In the genomic region with DNA sequence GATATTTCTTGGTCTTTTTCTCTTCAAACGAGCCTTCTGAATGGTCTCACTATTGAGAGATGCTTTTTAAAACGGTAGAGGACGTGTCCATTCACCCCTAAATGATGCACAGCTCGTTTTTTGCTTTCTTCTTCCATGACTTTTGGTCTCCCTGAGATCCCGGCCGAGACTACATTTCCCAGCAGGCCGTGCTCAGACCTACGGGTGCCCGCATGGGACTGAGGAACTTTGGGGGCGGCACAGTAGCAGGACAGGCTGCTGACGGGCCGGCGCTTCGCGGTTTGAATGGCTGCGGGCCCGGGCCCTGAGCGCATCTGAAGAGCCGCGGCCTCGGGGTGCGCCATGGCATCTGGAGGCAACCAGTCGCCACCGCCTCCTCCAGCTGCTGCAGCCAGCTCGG, we compare ENCODE assay signal across 8 mouse cellular contexts. TPM values are rescaled to one million over a fixed set of nuclear protein-coding genes. Genes with fewer than 3 reads are reported as not detected.
A peak's percentile ranks its signal among the peaks of the same experiment; 100 is the strongest.
DNase-seq lines count a peak whose midpoint lies in the region; ATAC-seq and TF ChIP-seq lines count a peak whose summit lies in the region.

Gene Rbl2 (plus strand): TSS at position 224 of the 400 bp plus-strand sequence.

- peak within 1 kb of the TSS; percentile 79 for H3K9ac ChIP-seq in heart, embryonic 11.5 days (ENCODE audit: low read depth, low read length)
- H3K9ac ChIP-seq in kidney, embryonic 16.5 days (replicated peaks; ENCODE audit: low read length): peak within 1 kb of the TSS; percentile 89
- peak within 1 kb of the TSS; percentile 93 for H3K9ac ChIP-seq in liver, adult 2 months (ENCODE audit: low read depth, low read length)

- no peaks in the 10 kb centered on the region for H3K9me3 ChIP-seq in erythroblast, embryonic 14.5 days (ENCODE audit: control insufficient read depth, low read length)
- no peaks in the 10 kb centered on the region for H3K9me3 ChIP-seq in heart, embryonic 11.5 days (replicated peaks; ENCODE audit: control insufficient read depth, low read length)
- H3K9me3 ChIP-seq in kidney, embryonic 16.5 days (ENCODE audit: low read length): no peaks in the 10 kb centered on the region

- H3ac ChIP-seq in C2C12 (ENCODE audit: control insufficient read depth, insufficient read length, low read depth) (peak within 1 kb of the TSS; percentile 74), myocyte (ENCODE audit: control insufficient read depth, insufficient read length) (peak within 1 kb of the TSS; percentile 33)

- H3K27me3 ChIP-seq in C2C12 (ENCODE audit: control insufficient read depth, insufficient read depth, insufficient read length) (no peaks in the 10 kb centered on the region), myocyte (ENCODE audit: control insufficient read depth, insufficient read depth, insufficient read length) (no peaks in the 10 kb centered on the region)
- H3K27me3 ChIP-seq in erythroblast, embryonic 14.5 days (ENCODE audit: control insufficient read depth): no peaks in the 10 kb centered on the region
- no peaks in the 10 kb centered on the region for H3K27me3 ChIP-seq in heart, embryonic 11.5 days (ENCODE audit: control insufficient read depth, insufficient read depth, low read length)
- H3K27me3 ChIP-seq in kidney, embryonic 16.5 days (ENCODE audit: insufficient read depth, low read length): no peaks in the 10 kb centered on the region
- H3K27me3 ChIP-seq in liver, adult 2 months (ENCODE audit: control insufficient read depth, insufficient read depth, low read length): no peaks in the 10 kb centered on the region
- no peaks in the 10 kb centered on the region for H3K27me3 ChIP-seq in splenic B cell, adult 2 months (ENCODE audit: control insufficient read depth, insufficient read depth, low read length, poor library complexity, severe bottlenecking)

- DNase-seq in brain, embryonic 14.5 days (ENCODE audit: low read depth): peak; percentile 98
- peak; percentile 87 for DNase-seq in liver, adult 2 months (ENCODE audit: extremely low read depth, low read depth, low spot score)
- DNase-seq in splenic B cell, adult 2 months (ENCODE audit: low read depth, low spot score): peak; percentile 92

- H3K79me2 ChIP-seq in C2C12 (ENCODE audit: control insufficient read depth, insufficient read depth) (no peaks in the 10 kb centered on the region), myocyte (ENCODE audit: control insufficient read depth, insufficient read depth) (peaks cover 13% of the 10 kb centered on the region)
- peaks cover 10% of the 10 kb centered on the region for H3K79me2 ChIP-seq in liver, adult 2 months (ENCODE audit: control insufficient read depth, insufficient read depth, low read length)

- H3K27ac ChIP-seq in heart, embryonic 11.5 days (ENCODE audit: low read depth, low read length): peak within 1 kb of the TSS; percentile 36
- H3K27ac ChIP-seq in kidney, embryonic 16.5 days (ENCODE audit: low read length): peak within 1 kb of the TSS; percentile 73
- H3K27ac ChIP-seq in liver, adult 2 months (replicated peaks; ENCODE audit: insufficient read depth, low read depth, low read length): peak within 1 kb of the TSS; percentile 87

- H3K4me2 ChIP-seq in heart, embryonic 11.5 days: peak within 1 kb of the TSS; percentile 68
- peak within 1 kb of the TSS; percentile 62 for H3K4me2 ChIP-seq in kidney, embryonic 16.5 days (replicated peaks; ENCODE audit: low read depth, low read length)
- H3K4me2 ChIP-seq in myocyte (ENCODE audit: low read depth): peak within 1 kb of the TSS; percentile 94

- under 1% methylated on average over 25 of the region's 25 CpGs for WGBS in heart, embryonic 11.5 days (ENCODE audit: insufficient replicate concordance)
- under 1% methylated on average over 23 of the region's 25 CpGs for WGBS in kidney, embryonic 16.5 days
- under 1% methylated on average over 25 of the region's 25 CpGs for WGBS in liver, adult 2 months

- peaks cover 5% of the 10 kb centered on the region for H3K79me3 ChIP-seq in C2C12 (ENCODE audit: low read depth)

- TF ChIP-seq POLR2A in brain, embryonic 14.5 days (IDR thresholded peaks at IDR 0.05; ENCODE audit: borderline replicate concordance, extremely low read depth, insufficient read depth, insufficient read length, poor library complexity, severe bottlenecking): peak; percentile 38; the same call in 1 of the 2 replicates
- TF ChIP-seq POLR2A in liver, adult 2 months (IDR thresholded peaks at IDR 0.05; ENCODE audit: extremely low read depth, insufficient read depth, low read length): peak; percentile 46; the same call in 1 of the 2 replicates
- no peak for TF ChIP-seq POLR2A in myocyte (IDR thresholded peaks at IDR 0.05; ENCODE audit: insufficient read length, low read depth)

- H3K36me3 ChIP-seq in C2C12 (ENCODE audit: control insufficient read depth, insufficient read depth): no peaks in the 10 kb centered on the region
- H3K36me3 ChIP-seq in erythroblast, embryonic 14.5 days (ENCODE audit: control insufficient read depth): peaks cover 12% of the 10 kb centered on the region
- no peaks in the 10 kb centered on the region for H3K36me3 ChIP-seq in heart, embryonic 11.5 days (ENCODE audit: control insufficient read depth, insufficient read depth, low read length)
- H3K36me3 ChIP-seq in kidney, embryonic 16.5 days (ENCODE audit: insufficient read depth, low read length): no peaks in the 10 kb centered on the region
- peaks cover 2% of the 10 kb centered on the region; the same call in 1 of the 2 replicates for H3K36me3 ChIP-seq in liver, adult 2 months (ENCODE audit: control insufficient read depth, insufficient read depth, low read length)
- no peaks in the 10 kb centered on the region for H3K36me3 ChIP-seq in myocyte (ENCODE audit: control insufficient read depth, insufficient read depth)
- no peaks in the 10 kb centered on the region; the same call in 1 of the 2 replicates for H3K36me3 ChIP-seq in splenic B cell, adult 2 months (ENCODE audit: control insufficient read depth, insufficient read depth, low read length, poor library complexity, severe bottlenecking)

- peak within 1 kb of the TSS; percentile 89 for H3K4me3 ChIP-seq in C2C12 (ENCODE audit: insufficient read depth, poor library complexity, severe bottlenecking)
- H3K4me3 ChIP-seq in erythroblast, embryonic 14.5 days (replicated peaks): peak within 1 kb of the TSS; percentile 79
- peak within 1 kb of the TSS; percentile 59 for H3K4me3 ChIP-seq in heart, embryonic 11.5 days (ENCODE audit: low read depth, low read length)
- peak within 1 kb of the TSS; percentile 99 for H3K4me3 ChIP-seq in kidney, embryonic 16.5 days (ENCODE audit: low read length)
- H3K4me3 ChIP-seq in liver, adult 2 months (ENCODE audit: insufficient read depth, low read depth, low read length): peak within 1 kb of the TSS; percentile 93
- H3K4me3 ChIP-seq in myocyte: peak within 1 kb of the TSS; percentile 79

- ATAC-seq in heart, embryonic 11.5 days (replicated peaks; ENCODE audit: insufficient number of reproducible peaks, low FRiP score, low TSS enrichment): peak; percentile 93
- ATAC-seq in kidney, embryonic 16.5 days (ENCODE audit: low FRiP score, low TSS enrichment): peak; percentile 96

- no peak for TF ChIP-seq CTCF in C2C12 (IDR thresholded peaks at IDR 0.05; ENCODE audit: control insufficient read depth, insufficient read depth, insufficient read length)
- TF ChIP-seq CTCF in brain, embryonic 14.5 days (IDR thresholded peaks at IDR 0.05; ENCODE audit: borderline replicate concordance, extremely low read depth, insufficient read depth, insufficient read length): no peak
- no peak for TF ChIP-seq CTCF in liver, adult 2 months (IDR thresholded peaks at IDR 0.05; ENCODE audit: low read depth, low read length)

- peaks cover 28% of the 10 kb centered on the region for H3K4me1 ChIP-seq in erythroblast, embryonic 14.5 days (ENCODE audit: control insufficient read depth)
- H3K4me1 ChIP-seq in heart, embryonic 11.5 days (ENCODE audit: control insufficient read depth, insufficient read depth, low read length): peaks cover 4% of the 10 kb centered on the region; the same call in 1 of the 2 replicates
- H3K4me1 ChIP-seq in kidney, embryonic 16.5 days (ENCODE audit: insufficient read depth, low read length): peaks cover 10% of the 10 kb centered on the region; the same call in 1 of the 2 replicates
- peaks cover 7% of the 10 kb centered on the region for H3K4me1 ChIP-seq in liver, adult 2 months (ENCODE audit: control insufficient read depth, insufficient read depth, low read length)

TF ChIP-seq in C2C12, 6 proteins besides CTCF, POLR2A, EP300 and RAD21:
- TF ChIP-seq CEBPB (IDR thresholded peaks at IDR 0.05; ENCODE audit: low read depth): no peak
- no peak for TF ChIP-seq USF1 (IDR thresholded peaks at IDR 0.05; ENCODE audit: low read depth)

TF ChIP-seq in myocyte, 11 proteins besides CTCF, POLR2A, EP300 and RAD21:
- TF ChIP-seq E2F4 (IDR thresholded peaks at IDR 0.05; ENCODE audit: insufficient read depth) (peak; percentile 64), MYOG (IDR thresholded peaks at IDR 0.05; ENCODE audit: control insufficient read depth in 1 of 3, insufficient read depth in 1 of 3, insufficient read length in 2 of 3, low read depth in 2 of 3) (peak in 1 of 3 experiments; percentile 41), CEBPB (IDR thresholded peaks at IDR 0.05; ENCODE audit: insufficient read depth, poor library complexity, severe bottlenecking) (no peak)

RNA-seq across cellular contexts. Expression of gene Rbl2, which starts in this region (rescaled TPM):
- polyA plus RNA-seq in C2C12 (2012; fragmentation: generic; extraction: Trizol) (4.7 TPM), myocyte (2012; fragmentation: generic; extraction: Trizol) (7.6 TPM)
- polyA plus RNA-seq in brain, embryonic 14.5 days (2012; rRNA removed): 22.7 and 24.0 TPM in 2 replicates
- polyA plus RNA-seq in erythroblast, embryonic 14.5 days (2012): 0.13 and 0.19 TPM in 2 replicates
- polyA plus RNA-seq in heart, embryonic 11.5 days (2014; fragmentation: Nextera tagmentation; extraction: Ambion mirVana): 14.6 and 14.7 TPM in 2 replicates
- 19.1 and 22.8 TPM in 2 replicates for polyA plus RNA-seq in kidney, embryonic 16.5 days (2015; fragmentation: Nextera tagmentation; extraction: Ambion mirVana)
- 33.4 and 36.8 TPM in 2 replicates for total RNA-seq in liver, adult 2 months (2014; rRNA removed)
- 10.5 and 12.5 TPM in 2 replicates for polyA plus RNA-seq in liver, adult 2 months (2012; rRNA removed)

Comparison
In these comparisons a context has a peak if more than half of its experiments do, and no peak if none do; other contexts are left out.
1. Peak in every context shown above with its lines: DNase-seq, ATAC-seq, H3K4me3 ChIP-seq and H3K27ac ChIP-seq.
2. H3K27ac ChIP-seq: peak in every context shown above with its lines; median percentile 87 in liver, adult 2 months; 73 in kidney, embryonic 16.5 days; 36 in heart, embryonic 11.5 days.